Mouse (Mus musculus): ENCODE measurements at regions not wholly inside any gene's neighbourhood (a gene's known extent, or its start where the extent isn't known, plus 50 kb on each side); places are given as distances from the start of the nearest gene placed in this dataset.

DNA sequence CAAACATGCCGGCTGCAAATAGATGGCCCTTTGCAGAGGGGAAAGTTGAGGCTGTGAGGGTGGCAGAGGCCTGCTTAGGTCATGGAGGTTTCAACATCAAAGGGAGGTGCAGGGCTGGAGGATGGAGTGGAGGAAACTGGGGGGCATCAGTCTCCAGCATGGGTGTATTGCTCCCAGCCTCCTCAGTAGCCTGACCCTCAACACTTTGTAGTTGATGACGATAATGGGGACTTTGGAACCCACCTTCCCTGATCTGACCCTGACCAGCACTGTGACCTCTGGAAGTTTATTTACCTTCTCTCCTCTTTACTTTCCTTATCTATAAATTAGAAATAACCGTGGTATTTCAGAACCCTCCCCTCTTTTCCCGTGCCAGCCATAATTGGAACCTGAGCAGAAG, 56.2 kb downstream of the Gm26897 start:
- DNase-seq (ENCODE audit: low spot score) = no peak

DNA sequence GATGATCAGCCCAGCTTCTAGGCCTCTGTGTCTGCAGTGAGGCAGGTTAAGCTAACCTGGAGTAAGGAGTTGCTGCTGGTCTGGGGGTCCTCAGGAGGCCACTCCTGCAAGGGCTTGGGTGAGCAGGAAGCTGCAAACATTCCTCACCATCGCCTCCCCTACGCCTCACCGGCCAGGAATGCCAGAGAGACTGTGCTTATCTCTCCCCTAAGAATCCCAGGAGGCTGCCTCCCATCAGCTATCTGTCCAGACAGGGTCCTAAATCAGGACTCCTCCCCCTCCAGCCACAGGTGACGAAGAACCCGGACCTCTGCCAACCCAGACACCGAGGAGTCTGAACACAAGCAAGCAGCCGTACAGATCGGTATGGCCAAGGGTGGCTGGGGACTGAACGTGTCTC, 56.8 kb downstream of the Gm26897 start:
- peak; percentile 47 for DNase-seq (ENCODE audit: low spot score)

DNA sequence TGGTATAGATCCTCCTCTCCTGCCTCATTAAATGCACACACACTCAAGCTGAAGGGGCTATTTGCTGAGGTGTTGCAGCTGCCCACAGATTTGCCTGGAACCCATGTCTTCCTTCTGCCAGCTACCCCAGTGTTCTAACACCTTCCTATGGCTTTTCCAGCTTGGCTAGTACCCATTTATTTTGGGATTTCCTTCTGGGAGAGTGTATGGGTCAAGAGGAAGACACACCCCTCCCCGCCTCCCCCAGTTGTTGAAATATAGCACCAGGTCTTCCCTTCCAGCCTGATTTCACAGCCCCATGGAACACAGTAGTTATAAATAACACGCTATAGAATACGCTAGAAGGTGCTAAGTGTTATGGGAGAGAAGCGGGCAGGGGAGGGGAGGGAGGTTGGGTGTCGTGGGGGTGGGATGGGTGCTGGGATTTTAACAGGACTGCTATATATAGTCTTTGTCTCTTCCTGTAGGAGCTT, 57.4 kb downstream of the Gm26897 start:
- DNase-seq (ENCODE audit: low spot score) = no peak

DNA sequence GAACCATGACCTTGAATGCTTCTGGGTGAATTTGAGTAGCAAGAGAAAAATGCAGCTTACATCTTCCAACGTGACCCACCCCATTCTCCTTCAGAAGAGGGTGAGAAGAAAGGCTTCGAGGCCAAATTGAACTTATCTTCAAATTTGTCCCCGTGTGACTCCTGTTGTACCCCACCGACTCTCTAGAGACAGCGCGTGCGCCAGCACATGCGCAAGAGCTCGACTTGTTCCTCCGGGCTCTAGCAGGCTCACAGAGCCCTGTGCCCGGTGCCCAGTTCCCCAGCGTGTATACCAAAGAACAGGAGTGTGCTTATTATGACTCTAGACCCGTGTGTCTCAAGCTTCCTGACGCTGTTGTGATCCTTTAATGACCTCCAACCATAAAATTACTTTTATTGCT, 59.0 kb downstream of the Gm26897 start:
- DNase-seq (ENCODE audit: low spot score) = no peak

DNA sequence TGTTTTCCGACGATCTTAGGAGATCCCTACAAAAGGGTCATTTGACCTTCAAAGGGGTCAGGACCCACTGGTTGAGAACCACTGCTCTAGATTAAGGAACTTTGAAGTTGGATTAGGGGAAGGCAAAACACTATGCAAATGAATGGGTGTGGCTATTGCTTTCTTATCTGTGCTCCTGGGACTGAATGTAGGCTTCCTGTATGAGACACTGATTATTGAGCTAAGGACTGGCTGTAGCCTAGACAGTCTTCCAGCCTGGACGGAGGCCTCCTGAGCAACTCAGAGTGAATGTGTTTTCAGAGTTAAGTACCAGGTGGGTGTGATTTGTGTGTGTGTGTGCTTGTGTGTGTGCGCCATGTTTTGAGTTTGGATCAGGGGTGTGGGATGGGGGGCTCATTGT, 59.5 kb downstream of the Gm26897 start:
- no peak for DNase-seq (ENCODE audit: low spot score)

DNA sequence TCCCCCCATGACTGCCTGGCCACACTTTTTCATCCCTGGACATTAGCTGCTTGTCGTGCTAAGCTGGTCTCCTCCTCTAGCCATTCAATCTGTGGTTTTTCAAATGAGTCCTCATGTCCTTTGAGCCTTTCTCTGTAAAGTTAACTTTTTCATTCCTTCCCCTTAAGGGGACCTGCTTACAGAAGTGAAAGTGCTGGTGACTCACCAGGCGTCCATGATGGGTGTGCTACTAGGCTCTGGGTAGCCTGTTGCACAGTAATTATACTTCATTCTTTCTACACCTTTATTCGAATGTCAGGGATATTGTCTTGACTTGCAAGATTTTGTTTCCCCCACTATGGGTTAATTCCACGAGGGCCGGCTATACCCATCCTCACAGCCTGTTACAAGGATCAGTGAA, 63.2 kb downstream of the Gm26897 start:
- DNase-seq (ENCODE audit: low spot score) = no peak

DNA sequence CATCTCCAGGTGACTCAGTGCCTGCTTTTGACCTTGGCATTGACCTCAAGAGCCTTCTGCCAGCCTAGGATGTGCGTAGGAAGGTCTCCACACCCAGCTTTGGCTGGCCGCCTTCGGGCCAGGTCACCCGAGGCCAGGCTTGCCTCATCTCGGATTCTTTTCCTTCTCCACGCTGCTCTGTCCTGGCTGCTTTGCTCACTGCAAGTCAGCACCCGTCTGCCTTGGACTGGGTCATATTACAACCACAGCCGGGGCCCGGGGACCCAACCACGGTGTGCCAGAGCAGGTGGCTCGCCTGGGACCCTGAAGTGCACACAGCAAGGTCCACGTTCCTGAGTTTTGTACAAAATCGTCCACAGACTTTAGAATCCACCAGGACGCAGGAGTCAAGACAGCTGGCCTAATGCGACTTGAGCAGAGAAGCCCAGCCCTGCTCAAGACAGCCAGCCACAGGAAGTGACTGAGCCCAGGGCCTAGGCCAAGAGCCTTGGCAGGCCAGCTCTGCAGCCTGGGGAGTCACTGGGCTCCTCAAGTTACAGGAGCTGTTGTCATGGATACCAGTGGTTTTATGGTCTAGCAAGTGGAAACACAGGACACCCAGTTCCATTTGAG, 66.1 kb downstream of the Gm26897 start:
- DNase-seq (ENCODE audit: low spot score) = peak; percentile 76

DNA sequence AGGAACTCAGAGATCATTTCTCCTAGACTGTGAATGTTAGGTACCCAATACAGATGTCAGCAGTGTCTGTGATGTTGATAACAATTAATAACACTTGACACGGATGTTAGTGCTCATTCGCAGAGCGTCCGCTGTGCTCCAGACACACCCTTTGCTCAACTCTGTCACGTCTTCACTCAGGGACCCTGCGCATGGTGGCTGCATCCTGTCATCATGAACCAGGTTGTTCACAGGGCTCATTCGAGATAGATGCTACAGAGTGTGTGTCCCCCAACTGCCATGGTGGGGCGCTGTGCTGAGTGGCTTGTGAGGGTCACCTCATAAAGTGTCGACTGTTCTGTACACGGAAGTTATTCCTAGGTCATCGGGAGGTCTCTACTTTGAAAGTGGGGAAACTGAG, 66.8 kb downstream of the Gm26897 start:
- DNase-seq (ENCODE audit: low spot score) = no peak

DNA sequence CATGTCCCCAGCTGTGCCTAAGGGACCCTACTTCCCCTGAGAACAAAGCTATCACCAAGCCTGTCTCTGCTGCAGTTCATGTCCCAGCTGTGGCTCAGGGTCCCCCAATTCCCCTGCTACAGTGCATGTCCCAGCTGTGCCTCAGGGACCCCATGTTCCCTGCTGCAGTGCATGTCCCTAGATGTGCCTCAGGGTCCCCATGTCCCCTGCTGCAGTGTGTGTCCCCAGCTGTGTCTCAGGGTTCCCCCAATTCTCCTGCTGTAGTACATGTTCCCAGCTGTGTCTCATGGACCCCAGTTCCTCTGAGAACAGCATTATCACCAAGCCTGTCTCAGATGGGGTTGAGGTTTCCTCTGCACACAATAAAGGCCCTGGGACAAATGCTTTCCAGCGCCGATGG, 67.3 kb downstream of the Gm26897 start:
- no peak for DNase-seq (ENCODE audit: low spot score)

DNA sequence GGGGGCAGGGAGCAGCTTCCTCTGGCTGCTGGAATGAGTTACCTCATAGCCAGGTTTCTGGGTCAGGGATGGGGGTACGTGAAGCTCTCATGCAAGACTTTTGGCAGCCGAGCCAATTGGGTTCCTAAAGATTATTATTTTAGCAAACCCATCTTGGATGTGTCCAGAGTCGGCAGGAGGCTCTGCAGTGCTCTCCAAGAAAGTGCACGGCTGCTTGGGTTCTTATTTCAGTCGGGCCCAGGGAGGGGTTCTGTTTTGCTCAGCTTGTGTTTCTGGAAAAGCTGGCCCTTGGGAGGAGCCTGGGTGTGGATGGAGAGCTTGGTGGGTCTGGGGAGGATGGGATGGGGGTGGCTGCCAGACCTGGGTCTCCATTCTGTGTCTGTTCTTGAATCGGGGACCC, 70.8 kb downstream of the Gm26897 start:
- no peak for DNase-seq (ENCODE audit: low spot score)

DNA sequence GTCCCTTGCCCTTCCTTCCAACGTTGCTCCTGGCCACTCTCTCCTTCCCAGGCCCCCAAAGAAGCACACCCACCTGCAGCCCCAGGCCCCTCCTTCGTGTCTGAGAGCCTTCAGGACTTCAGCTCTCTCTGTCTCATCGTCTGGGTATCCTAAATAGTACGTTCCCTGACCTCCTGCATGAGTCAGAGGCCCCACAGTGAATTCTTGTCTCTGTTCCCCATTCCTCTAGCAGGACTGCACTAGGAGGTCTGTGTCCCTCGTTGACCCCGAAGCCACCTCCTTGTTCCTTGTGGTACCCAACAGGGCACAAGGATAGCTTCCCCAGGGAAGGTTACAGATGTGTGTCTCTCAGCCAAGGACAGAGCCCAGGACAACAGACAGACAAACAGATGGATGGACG, 71.4 kb downstream of the Gm26897 start:
- DNase-seq (ENCODE audit: low spot score) = no peak

DNA sequence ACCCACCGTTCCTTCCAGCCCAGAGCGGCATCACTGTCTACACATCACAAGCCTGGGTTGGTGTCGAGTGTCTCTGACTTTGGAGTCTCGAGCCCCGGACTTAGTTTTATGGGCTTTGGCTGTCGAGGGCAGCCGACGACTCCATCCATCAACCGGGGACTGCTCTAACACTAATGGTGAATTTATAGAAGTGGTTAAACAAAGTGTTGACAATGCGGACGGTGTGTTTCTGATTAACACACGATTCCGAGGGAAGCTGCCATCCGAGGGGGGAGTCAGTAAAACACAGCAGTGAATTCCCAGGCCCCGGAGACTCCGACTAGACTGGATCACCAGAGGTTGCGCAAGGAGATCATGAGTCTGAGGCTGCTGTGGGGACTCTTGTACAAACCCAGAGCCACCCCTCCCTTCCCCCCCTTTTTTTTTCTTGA, 72.1 kb downstream of the Gm26897 start:
- no peak for DNase-seq (ENCODE audit: low spot score)

DNA sequence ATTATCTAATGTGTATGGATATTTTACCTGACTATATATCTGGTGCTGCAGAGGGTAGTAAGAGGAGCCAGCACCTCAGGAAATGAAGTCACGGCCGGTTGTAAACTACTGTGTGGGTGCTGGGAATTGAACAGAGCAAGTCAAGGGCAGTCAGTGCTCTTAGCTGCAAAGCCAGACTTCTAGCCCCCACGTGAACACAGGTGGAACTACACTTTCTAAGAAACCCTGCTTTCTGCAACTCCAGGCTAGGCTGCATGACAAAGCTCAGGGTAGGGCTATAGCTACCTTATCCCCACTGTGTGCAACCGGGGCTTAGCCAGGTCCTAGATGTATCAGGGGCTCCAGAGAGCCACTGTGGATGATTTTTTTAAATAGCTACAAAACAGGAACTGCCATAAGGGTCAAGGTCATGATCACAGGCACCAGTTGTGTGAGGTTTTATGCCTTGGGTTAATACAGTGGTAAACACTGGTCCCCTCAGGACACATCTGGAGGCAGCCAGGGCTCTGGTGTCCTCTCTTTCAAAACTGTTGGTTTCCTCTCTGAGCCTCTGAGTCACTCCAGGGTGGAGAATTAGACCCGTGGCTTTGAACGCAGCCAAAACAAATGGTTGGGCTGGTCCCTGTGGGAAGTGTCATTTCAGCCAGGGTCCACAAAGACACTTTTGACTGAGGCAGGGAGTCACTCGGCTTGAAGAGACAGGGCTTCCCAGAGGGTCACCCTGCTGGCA, 76.5 kb downstream of the Gm26897 start:
- DNase-seq (ENCODE audit: low spot score) = no peak

DNA sequence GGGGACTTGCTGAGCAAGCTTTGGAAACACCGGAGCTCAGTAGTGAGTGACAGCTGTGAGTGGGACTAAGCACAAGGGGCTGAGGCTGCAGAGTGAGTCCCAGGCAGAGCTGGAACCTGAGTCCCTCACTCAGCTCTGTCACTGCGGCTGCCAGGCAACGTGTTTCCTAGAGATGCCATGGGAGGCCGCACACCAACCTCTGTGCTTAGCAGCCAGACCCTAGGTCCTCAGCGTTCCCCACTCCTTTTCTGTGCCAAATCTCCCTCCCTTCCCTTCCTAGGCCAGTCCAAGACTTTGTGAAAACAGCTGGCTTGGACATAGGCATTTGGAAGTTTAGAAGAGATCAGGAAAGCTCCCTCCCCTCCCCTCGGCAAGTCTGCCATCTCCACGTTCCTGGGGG, 78.9 kb downstream of the Gm26897 start:
- peak; percentile 33 for DNase-seq (ENCODE audit: low spot score)

DNA sequence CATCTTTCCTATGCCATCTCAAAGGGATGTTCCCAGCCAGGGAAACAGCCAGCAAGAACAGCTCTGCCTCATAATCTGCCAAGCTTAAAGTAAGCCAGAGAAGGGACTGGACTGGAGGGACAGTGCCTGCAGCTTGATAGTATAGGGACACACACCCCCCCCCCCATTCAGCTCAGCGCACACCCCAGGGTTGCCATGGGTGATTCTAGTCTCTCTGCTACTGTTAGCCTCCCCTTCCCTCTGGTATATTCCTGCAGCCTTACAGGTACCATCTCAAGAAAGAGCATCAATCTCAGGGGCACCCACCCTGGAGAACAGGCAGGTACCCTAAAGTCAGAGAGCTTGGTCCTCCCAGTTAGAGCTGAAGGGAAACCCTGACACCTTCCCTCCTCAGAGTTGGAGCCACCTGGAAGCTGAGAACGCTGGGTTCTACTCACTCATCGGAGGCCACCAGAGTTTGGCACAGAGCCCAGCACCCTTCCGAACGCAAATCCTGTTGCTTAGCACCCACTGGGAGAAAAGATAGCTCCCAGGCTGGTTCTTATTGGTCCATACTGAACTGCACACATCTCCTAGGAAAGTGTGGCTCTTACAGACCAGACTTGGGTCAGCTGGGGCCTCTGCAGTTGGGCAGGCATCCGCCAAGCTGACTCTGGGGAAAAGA, 79.5 kb downstream of the Gm26897 start:
- no peak for DNase-seq (ENCODE audit: low spot score)

DNA sequence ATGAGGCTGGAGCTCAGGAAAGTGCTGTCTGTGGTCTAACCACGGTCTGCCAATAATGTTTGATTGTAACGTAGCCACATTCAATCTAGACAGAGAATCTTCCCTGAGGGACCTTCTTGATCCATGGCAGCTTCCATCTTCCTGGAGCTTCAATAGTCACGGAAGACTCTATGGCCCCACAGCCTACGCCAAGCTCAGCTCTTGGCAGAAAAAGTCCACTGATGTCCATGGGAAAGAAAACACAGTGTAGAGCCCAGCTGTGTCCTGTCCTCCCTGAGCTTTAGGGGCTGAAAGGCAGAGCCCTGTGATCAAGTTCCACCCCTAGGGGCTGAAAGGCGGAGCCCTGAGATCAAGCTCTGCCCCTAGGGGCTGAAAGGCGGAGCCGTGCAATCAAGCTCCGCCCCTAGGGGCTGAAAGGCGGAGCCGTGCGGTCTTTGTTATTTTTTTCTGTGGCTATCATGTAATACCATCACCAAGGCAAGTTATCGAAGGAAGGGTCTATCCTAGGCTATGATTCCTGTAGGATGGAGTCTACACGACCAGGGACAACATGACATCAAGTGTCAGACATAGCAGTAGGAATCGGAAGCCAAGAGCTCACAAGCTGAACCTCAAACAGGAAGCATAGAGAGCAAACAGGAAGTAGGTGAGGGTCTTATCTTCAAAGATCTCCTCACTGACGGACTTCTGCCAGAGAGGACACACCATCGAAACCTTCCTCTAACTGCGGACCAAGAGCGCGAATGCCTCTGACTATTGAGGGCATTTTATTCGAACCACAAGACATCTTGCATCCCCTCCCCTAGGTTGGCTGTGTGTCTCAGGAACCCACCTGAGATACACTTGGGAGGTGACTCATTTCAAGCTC, 81.4 kb downstream of the Gm26897 start:
- DNase-seq (ENCODE audit: low spot score) = no peak

DNA sequence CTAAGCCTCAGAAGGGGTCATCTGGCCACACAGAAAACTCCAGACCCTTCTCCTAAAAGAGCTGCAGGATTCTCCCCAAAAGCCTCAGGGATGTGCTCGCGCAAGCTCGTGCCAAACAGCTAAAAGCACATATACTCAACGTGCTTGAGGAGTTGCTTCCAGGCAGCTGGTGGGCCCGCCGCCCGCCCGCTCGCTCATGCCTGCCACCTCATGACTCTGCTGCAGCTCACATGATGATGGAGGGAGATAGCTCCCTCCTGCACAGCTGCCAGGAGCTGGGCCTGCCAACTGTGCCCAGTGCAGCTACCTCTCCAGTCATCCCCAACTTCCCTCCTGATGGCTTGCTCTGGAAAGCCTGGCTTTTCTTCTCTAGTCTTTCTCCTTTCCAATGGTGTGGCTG, 87.2 kb downstream of the Gm26897 start:
- no peak for DNase-seq (ENCODE audit: low spot score)

DNA sequence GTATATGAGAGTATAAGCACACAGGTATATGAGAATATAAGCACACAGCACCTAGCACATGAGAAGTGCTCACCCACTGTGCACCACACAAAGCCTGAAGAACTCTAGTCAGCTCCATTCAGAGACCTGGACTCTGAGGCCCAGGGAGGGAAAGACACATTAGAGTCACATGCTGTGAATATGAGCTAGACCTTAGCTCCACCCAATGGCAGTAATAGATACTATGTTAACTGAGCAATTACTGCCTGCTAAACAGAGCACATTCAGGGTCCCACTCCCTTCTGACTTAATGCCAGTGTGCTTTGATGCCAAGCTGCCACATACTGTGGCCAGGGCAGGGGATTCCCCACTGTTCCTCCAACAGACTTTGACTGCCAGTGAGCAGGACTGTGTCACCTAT, 89.2 kb downstream of the Gm26897 start:
- DNase-seq (ENCODE audit: low spot score) = no peak

DNA sequence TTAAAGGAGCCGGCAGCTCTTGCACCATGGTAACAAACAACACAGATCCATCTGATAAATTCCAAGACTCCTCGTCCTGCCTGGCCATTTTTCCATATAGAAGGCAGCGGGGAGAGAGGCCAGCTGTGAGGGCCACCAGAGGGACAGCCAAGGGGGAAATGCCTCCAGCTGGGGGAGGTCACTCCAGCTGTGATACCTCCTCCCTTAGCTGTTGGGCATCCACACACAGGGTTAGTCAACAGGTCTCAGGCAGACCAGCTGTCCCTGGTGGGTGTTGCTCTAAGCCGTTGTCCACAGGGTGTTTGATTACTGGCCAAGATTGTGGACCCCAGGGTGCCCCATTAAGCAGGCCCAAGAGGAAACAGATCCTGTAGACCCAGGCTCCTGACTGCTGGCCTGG, 89.7 kb downstream of the Gm26897 start:
- no peak for DNase-seq (ENCODE audit: low spot score)

DNA sequence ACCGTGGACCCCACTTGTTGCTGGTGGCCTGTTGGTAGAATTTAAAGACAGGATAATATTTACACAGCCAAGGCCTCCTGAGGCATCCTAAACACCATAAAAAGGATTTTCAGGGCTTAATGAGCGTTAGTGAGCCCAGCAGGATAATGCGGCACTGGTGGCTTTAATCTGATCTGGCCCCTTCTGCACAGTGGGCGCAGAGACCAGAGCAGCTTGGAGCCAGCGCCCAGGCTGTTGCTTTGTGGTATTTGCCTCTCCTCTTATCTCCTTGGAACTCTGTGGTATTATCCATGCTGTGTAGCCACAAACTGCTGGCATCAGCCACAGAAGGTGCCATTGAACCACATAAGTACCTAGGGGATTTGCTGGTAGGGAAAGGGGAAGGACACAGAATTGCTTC, 90.1 kb downstream of the Gm26897 start:
- no peak for DNase-seq (ENCODE audit: low spot score)

DNA sequence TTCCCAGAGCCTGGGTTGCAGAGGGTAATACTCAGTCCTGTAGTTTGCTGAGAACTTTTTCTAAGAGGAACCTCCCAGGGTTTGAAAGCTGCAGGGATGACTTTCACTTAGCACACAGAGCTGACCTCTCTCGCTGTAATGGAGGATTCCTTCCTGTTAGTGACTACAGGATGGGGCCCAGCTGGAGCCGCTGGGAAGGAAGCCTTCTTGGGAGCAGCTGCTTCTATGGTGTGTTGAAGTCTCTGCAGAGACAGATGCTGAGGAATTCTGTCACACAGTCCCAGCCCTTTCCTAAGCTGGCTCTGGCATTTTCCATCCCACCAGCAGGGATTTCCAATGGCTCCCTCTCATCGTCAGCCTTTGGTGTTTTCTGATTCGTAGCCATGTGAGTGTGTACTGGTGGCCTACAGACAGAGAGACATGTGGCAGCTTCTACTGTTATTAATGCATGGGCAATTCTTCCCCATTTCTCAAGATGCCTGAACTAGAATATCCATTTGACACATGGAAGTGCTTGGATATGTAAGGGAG, 90.9 kb downstream of the Gm26897 start:
- DNase-seq (ENCODE audit: low spot score) = no peak

DNA sequence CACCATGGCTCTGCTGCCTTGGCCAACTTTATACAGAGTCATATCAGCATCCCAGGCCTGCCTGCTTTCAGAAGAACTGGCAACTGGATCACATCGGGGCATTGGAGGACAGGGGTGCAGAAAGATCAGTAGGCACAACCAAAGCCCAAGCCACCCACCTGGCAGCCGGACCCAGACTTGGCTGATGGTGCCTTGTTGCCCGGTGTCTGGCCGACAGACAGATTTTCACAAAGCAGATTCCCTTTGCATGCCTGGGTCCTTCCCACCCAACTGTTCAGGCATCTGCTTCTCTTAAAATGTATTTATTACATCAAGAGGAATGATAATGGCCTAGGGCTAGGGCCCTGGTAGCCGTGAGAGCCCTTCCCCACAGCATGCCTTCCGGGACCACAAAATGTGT, 96.2 kb downstream of the Gm26897 start:
- no peak for DNase-seq (ENCODE audit: low spot score)
